Mouse (Mus musculus): ENCODE data around the gene Prr5.

Gene Prr5

DNA sequence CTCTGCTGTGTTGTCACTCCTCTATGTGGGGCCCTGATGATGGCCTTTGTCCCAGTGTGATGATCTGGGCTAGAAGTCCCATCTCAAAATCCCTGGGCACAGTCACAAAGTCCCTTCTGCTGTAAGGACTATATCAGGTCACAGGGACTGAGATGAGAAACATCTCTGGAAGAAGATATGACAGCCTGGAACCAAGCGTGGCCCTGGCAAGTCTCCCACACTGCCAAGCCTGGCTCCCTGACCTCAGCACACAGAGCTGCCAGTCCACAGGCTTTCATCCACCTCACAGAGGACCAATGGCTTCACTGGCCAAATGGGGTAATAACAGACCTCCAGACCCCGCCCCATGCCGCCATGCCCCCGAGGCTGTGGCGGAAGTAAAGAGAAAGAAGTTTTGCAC, 10.8 kb upstream of the Prr5 start:
- DNase-seq, result no peak

DNA sequence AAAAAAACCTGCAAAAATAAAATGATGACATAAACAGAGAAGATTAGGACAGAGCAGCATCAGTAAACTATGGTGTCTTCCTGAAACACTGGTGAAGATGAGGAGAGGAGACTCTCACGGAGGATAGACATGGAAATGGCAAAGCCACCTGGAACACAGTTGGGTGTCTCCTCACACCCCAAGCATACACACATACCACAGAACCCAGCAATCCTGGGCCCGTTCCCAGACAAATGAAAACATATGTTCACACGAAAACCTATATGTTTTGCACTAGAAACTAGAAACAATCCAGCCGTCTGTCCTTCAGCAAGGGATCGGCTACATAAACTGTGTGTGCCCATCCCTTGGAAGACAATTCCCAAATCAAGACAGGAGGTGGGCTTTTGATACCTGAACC, 9.6 kb upstream of the Prr5 start:
- DNase-seq, result no peak

DNA sequence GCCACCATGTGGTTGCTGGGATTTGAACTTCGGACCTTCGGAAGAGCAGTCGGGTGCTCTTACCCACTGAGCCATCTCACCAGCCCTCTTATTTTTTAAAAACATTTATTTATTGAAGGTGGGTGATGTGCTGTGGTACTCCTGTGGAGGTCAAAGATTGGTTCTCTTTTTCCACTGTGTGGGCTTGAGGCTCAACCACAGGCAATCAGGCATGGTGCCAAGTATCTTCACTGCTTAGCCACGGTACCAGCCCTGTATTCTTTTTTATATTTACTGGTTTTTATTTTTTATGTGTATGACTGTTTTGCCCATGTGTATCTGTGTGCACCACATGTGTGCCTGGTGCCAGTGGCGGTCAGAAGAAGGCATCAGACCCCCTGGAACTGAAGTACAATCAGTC, 8.1 kb upstream of the Prr5 start:
- no peak for DNase-seq

DNA sequence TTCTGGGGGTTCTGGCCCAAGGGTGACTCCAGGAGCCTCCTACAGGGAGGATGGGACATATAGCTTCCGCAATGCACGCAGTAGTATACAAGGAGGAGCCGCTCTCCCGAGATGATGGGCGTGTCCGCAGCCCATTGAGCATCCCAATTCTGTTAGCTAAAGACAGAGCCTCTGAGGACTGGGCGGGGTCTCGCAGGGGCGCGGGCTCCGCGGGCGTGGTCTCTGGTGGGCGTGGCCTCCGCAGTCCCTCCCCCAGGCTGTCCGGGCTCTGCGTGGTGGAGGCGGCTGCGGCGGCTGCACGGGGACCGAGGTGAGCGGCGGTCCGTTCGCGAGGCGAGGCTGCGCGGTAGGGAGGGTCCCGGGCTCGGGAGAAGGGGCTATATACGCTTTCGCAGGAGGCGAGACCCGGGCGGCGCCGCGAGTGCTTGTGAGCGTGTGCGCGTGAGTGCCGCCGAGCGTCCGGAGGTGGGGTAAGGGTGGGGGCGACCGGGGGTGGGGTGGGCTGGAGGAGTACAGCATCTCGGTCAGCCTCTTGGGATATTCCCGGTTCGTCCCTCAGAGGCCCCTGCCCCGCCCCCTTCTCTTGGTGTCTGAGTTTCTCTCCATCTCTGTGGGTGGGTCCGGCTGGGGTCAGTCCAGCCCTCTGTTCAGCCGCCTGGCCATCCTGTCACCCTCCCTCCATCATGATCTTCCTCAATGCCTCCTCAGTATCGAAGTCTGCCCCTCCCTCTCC, 6.3 kb upstream of the Prr5 start:
- DNase-seq, result peak; percentile 69 to 71

DNA sequence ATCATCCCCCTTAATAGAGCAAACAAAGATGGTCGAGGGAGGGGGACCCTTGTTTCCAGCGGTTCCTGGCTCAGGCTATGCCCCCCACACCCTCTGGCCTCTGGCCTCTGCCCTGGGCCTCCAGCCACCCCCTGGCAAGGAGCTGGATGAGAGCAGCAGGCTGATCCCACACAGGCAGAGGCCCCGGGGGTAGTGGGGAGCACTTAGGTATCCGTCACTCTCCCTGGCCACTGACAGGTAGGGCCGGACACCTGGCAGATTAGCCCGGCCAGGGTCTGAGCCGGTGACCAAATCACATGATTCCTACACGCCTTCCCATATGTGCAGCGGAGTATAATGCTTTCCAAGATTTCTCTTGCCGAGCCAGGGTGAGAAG, 5.7 kb upstream of the Prr5 start:
- no peak for DNase-seq

DNA sequence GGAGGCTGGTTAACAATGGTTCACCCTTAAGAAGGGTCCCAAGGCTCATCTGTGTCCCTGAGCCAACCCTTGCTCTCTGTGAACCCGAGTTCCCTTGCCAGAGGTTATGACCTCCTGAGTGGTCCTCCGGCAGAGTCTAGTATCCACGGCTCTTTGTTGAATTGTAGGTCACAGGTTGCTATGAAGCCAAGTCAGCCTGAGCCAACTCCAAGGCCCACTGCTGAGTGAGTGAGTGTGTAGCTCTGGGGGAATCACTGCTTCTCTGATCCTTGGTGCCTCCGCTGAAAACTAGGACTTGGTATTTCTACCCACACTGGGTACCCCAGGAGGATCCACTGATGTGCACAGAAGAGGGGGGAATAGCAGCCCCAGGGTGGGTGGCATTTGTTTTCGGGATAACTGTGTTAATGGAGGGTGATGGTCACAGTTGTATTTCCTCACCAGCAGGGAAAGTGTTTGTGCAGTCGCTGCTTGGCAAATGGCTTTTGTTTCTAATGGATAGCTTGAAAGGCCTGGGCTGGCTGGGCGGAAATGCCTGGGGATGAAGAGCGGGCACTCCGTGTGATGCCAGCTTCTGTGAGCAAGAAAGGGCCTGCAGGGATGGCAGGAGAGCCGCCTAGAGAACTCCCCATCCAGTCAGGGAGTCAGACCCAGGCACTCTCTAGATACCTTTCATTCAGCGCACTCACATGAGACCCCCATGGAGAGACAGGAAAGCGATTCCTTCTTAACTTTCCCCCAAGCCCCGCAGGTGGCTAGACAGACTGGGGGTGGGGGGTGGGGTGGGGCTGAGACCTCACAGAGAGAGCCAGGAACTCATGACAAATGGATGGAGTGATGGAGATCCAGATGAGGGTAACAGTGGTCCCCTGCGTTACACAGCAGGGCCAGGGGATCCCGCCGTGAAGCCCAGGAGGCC, 4.6 kb upstream of the Prr5 start:
- no peak for DNase-seq

DNA sequence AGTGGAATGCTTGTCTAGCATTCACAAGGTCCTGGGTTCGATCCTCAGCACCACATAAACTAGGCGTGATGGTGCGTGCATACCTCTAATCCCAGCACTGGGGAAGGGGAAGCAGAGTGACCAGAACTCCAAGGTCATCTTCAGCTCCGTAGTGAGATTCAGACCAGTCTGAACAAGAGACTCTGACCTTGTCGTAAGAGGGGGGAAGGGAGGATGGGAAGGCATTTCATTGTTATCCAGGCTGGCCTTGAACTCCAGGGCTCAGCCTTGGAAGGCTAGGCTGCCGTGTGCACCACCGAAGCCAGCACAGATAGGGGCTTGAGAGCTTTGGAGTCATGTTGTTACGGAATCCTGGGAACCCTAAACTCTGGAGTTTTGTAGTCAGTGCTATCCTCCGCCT, 3.8 kb upstream of the Prr5 start:
- DNase-seq, result no peak

DNA sequence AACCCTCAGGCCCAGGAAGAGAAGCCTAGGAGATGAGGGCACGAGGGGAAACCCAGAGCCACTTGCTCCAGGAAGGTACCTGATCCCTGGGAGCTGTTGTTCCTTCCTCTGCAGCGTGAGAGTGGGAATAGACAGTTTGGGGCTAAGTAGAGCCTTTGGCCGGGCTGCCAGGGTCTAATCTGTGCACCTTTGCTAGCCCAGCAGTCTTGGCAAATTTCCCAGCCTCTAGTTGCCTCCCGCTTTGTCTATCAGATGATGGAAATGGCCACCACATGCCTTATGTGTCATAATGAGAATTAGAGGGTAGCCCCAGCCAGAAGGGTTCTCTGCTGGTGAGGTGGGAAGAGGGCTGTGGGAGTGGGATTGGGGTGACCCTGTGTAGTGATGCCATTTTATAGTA, 3.4 kb upstream of the Prr5 start:
- DNase-seq, result no peak

DNA sequence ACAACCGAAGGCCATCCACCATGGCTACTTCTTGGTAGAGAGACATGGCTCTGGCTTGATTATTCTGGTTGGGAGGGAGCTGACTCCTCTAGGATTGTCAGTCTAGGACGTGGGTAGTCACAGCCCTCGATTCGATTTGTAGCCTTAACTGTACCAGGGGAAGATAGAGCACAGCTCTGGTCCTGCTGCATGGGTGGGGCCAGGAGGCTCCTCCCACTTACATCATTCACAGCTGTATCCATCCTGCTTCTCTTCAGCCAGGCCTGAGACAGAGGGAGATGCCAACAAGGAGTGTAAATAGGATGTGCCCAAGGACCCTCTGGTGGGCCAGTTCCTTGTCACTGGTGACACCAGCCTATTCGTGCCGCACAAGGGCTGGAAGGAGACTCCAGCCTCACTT, 1.8 kb upstream of the Prr5 start:
- no peak for DNase-seq

DNA sequence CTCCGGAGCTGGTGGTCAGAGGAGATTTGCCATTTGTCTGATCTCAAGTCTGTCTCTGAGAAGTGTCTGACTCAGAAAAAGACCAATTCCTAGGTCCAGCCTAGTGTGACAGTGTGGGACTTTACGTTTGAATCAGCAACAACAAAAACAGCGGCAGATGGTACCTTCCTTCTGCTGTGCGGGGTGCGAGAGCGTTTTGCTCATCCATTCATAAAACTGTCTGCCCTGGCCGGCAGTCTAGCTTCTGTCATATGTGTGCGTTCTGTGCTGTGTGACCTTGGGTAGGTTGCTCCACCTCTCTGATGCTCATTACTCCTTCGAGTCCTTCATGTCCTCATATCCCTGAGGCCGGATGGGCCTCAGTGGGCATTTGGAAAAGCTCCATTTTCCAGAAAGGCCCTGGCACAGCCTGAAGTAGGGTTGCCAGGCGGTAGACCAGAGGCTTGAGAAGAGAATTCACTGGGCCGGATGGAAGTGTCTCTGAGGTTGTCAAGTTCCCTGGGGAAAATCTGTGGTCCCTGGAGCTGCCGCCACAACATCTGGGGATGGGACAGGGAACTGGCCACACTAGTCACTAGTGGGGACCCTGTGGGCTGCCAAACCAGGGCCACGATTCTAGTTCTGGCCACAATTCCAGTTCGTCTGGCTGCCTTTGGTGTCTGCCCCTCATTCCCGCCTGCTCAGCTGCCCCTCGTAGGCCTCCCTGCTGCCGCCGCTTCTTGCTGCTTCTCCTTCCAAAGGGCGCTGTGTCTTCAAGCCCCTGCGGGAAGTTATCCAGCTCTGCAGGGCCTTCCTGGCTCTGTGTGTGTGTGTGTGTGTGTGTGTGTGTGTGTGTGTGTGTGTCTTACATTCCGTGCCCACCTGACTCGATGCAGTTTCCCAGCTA, 594 bp downstream of the Prr5 start:
- no peak for DNase-seq

DNA sequence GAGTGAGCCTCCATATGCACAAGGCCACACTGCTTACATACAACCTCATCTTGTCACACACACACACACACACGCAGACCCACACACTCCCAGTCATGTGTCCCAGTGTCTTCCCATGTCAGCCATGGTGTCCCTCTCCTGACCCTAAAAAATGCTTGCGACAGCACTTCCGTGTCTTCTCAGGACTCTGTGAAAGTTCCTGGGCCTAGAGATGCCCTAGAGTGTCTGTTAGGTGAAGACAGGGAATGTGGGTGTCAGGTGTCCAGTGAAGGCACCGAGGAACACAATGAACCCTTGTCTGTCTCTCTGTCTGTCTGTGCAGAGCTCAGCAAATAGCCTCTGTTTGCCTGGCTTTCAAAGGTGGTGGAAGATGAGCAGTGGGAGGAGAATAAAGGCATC, 1.2 kb downstream of the Prr5 start:
- no peak for DNase-seq

DNA sequence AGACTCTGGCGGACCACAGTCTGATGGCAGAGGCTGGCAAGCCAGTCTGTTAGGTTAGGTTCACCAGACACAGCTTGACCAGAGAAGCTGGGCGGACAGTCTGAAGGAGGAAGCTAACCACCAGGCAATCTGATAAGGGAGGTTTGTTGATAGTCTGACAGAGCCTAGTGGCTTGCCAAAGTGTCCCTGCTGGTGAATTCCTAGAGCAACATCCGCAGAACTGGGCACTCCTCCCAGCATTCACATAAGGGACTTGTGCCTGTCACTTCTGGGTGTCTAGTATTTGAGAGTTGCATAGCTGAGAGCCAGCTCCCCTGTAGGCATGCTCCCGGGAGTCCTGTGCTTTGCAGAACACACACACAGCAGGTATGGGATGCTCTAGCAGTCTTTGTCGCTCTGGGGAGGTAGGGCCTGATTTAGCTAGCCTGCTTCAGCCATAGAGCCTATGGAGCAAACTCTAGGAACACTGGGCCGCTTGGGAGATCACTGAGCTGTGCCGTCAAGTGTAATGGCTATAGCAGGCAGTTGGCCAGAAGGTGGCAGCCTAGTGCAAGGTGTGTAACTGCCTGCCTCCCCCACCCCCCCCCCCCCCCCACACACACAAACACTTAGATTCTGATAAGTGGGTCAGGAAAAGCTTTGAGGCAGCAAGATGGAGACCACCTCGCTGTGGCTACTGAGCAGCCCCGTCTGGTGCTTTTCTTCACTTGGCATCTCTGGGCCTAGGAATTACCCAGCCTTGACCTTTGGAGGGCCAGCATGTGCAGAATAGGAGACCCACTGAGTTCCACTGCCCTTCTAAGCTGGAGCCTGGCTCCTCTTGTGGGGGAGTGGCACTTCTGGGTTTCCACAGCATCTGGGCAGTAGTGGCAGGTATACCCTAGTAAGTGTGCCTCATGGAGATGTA, 2.2 kb downstream of the Prr5 start:
- DNase-seq, result peak; percentile 77 to 78

DNA sequence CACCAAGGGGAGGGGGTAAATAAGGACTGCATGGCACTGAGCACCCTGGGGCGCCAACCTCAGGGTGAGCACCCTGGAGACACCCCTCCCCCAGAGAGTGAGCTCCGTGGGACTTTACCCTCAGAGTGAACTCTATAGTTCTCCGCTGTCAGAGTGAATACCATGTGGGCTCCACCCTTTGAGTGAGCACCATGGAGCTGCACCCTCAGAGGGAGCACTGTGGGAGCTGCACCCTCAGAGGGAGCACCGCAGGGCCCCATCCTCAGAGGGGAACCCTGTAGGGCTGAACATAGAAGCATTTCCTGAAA, 2.8 kb downstream of the Prr5 start:
- DNase-seq, result no peak

DNA sequence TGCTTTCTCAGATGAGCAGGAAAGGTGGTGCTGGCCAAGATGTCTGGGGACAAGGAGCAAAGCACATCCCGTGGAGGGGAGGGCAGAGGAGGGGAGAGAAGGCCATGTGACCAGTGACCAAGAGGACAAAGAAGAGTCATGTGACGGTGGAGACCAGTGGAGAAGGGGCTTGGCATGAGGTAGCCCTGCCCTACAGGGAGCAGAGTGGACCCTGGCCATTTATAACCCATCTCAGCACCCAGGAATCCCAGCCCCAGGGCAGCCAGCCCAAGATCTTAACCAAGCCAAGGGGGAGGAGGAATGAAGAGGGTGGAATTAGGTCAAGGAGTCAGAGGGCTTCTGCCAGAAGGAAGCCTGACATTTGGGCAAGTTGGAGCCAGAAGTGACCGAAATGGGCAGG, 3.2 kb downstream of the Prr5 start:
- no peak for DNase-seq

DNA sequence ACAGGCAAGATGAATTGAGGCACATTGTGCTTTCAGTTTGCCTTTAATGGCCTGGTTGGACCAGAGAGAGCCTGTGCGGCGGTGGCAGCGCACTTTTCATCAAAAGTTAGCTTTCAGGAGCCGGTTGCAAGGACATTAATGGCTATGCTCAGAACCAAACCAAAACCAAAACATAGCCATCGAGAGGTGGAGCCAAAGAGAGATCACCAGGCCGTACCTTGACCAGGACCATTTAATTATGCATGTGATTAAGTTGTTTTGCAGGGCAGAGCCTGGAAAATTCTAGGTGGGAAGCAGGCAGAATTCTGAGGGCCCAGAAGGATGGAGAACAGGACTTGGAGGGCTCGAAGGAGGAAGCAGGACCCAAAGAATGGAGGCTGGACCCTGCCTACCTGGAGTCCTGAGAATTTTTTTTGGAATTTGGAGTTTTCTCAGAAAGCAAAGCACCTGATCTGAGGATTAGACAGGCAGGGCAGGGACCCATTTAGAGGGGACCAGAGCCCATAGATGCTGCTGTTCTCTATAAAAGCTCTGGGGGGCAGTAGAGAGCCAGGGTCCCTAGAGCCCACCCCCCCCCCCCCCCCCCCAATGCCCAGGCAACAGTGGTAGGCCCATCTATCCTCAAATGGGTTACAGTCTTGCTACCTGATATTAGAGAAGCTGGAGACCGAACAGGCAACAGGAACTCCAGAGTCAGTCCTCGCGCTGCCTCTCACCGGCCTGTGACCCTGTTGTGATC, 5.1 kb downstream of the Prr5 start:
- peak; percentile 50 to 54 for DNase-seq

DNA sequence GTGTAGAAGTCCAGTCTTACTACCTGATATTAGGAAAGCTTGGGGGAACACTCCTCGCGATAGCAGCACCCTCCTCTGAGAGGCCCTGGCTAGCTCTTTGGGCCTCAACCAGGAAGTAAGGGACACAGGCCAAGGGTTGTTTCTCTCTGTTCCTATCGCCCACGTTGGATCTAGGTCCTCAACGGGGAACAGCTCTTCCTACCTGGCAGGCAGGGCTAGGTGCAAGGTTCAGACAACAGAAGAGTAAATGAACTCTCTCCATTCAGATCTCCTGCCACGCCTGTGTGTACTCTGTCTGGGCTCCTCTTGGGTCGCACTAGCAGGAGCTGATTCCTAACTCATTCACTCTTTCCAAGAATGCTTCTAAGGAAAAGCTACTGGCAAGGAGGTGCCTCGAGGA, 5.9 kb downstream of the Prr5 start:
- no peak for DNase-seq

DNA sequence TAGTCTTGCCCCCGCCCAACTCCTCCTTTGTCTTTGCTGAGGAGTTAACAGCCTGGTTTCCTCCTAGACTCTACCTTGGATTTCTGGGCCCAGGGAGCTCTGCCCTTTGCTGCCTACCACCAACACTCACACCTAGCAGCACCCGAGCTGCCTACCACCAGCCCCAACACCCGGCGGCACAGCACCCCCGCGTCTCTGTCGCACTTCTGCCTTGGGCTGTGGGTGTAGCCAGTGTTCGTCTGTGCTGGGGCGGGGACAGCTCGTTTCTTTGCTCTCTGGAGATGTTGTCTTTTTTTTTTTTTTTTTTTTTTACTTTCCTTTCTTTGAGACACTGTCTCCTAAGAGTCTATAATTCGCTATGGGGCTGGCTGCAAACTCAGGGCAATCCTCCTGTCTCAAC, 8.5 kb downstream of the Prr5 start:
- no peak for DNase-seq

DNA sequence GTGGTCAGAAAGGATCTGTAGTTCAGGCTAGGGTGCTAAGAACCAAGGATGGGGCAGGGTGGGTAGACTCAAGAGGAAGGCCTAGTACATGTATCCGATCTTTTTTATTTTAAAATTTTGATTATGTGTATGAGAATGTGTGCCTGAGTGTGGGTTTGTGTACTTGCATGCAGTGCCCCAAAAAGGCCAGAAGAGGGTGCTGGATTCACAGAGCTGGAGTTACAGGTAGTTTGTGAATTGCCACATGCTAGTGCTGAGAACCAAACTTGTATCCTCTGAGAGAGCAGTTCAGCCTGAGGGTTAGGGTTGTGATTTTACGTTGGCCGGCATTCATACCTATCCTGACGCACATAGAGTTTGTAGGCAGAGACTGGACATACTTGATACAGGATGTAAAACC, 9.7 kb downstream of the Prr5 start:
- DNase-seq, result peak; percentile 64 to 68

DNA sequence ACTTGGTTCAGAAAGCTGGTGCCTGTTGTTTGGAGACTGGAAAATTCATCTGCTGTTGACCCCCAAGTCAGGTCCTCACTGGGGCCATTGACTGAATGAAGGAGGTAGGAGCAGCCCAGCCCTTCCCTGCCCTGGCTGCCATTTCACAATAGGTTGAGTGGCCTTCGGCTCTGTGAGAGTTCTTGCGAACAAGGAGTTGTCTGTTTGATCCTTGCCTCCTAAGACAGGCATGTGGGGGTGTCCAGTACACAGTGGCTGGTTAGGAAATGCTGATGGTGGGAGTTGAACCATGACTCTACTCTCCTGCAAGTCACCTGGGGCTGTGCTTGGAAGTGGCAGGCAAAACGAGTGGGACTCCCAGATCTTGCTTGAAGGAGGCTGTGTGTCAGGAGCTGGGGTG, 10.4 kb downstream of the Prr5 start:
- no peak for DNase-seq

DNA sequence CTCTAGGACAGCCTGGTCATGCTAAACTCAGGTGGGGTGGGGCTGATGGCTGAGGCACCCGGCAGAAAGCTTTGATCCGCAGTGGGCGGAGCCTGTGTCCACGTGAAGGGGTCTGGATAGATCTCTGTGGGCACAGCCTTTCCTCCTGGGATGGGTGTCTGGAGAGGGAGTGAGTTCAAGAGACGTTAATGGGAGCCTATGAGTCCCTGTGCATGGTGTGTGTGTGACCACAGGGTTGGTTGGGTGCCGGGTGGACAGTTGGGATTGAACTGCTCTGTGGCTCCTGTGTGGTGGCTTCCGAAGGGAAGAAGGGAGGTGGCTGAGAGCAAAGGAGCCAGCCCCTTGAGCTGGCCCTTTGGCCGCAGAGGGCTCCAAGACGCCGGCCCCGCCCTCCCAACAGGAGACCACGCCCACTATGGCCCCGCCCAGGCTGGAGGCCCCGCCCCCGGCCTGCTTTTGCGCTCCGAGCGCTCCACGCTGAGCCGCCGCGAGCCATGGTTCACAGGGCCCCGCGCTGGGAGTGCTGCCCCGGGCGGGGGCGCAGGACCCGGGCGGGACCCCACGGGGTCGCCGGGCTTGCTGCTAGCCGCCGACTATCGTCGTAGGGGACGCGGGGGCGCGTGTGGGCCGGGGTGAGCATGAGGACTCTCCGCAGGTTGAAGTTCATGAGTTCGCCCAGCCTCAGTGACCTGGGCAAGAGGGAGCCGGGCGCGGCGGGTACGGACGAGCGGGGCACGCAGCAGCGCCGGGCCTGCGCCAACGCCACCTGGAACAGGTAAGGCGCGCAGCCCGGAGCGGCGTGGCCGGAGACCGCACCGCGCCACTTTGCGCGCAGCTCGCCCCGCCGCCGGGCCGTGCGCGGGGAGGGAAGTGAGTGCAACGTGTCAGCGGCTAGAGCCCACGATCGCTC, 11.4 kb downstream of the Prr5 start:
- DNase-seq, result peak; percentile 98 to 99
